Mouse (Mus musculus): ENCODE measurements around the gene 4930579F01Rik. TPM values are rescaled to one million over a fixed set of nuclear protein-coding genes. Genes with fewer than 3 reads are reported as not detected.
A peak's percentile ranks its signal among the peaks of the same experiment; 100 is the strongest.

The 4930579F01Rik gene
- polyA plus RNA-seq, 1 experiment from 2014 or later = not detected

- DNase-seq (ENCODE audit: low spot score) (peak; percentile 82), ATAC-seq (peak; percentile 83)
- H3K27ac ChIP-seq (ENCODE audit: low read depth, low read length) = no peak overlapping the region
- H3K27me3 ChIP-seq (replicated peaks; ENCODE audit: control insufficient read depth, insufficient read depth, low read length) = no peaks in the 10 kb centered on the region
- H3K4me3 ChIP-seq (ENCODE audit: low read depth, low read length) = no peak overlapping the region
- H3K9ac ChIP-seq (ENCODE audit: low read length) = no peak overlapping the region
- H3K9me3 ChIP-seq (replicated peaks; ENCODE audit: control insufficient read depth, low read length) = no peaks in the 10 kb centered on the region
- H3K4me2 ChIP-seq (ENCODE audit: low read length) = no peak overlapping the region
- 55% methylated on average over 5 of the region's 5 CpGs for WGBS
- H3K4me1 ChIP-seq (ENCODE audit: control insufficient read depth, insufficient read depth, low read length) = no peaks in the 10 kb centered on the region
- H3K36me3 ChIP-seq (ENCODE audit: control insufficient read depth, insufficient read depth, low read length) = no peaks in the 10 kb centered on the region
These were observed 29.3 kb upstream of the 4930579F01Rik start for GRCm38 (mm10) chr3:138222952-138223351.

- no peak overlapping the region for H3K9ac ChIP-seq (ENCODE audit: low read length)
- no peak for DNase-seq (ENCODE audit: low spot score)
- no peaks in the 10 kb centered on the region for H3K36me3 ChIP-seq (ENCODE audit: control insufficient read depth, insufficient read depth, low read length)
- H3K4me3 ChIP-seq (ENCODE audit: low read depth, low read length) = no peak overlapping the region
- 70% methylated on average over 4 of the region's 4 CpGs for WGBS
- H3K4me1 ChIP-seq (ENCODE audit: control insufficient read depth, insufficient read depth, low read length) = no peaks in the 10 kb centered on the region
- no peaks in the 10 kb centered on the region for H3K9me3 ChIP-seq (replicated peaks; ENCODE audit: control insufficient read depth, low read length)
- no peak overlapping the region for H3K27ac ChIP-seq (ENCODE audit: low read depth, low read length)
- no peak overlapping the region for H3K4me2 ChIP-seq (ENCODE audit: low read length)
- ATAC-seq = no peak
- no peaks in the 10 kb centered on the region for H3K27me3 ChIP-seq (replicated peaks; ENCODE audit: control insufficient read depth, insufficient read depth, low read length)
These were observed 28.9 kb upstream of the 4930579F01Rik start for GRCm38 (mm10) chr3:138222511-138222910.

GRCm38 (mm10) chr3:138221116-138221515 lies 27.5 kb upstream of the 4930579F01Rik start:
- H3K9me3 ChIP-seq (replicated peaks; ENCODE audit: control insufficient read depth, low read length) = no peaks in the 10 kb centered on the region
- WGBS = 87% methylated on average over 11 of the region's 11 CpGs

GRCm38 (mm10) chr3:138217631-138218264 lies 24.1 kb upstream of the 4930579F01Rik start, which contains the start of gene Adh7:
Gene Adh7, plus strand, starts transcription at chr3:138217760.
- Histone ChIP-seq H3K27ac (ENCODE audit: low read depth, low read length) (no peak within 1 kb of the TSS), H3K27me3 (replicated peaks; ENCODE audit: control insufficient read depth, insufficient read depth, low read length) (no peaks in the 10 kb centered on the region), H3K9ac (ENCODE audit: low read length) (no peak within 1 kb of the TSS), H3K36me3 (ENCODE audit: control insufficient read depth, insufficient read depth, low read length) (no peaks in the 10 kb centered on the region), H3K4me3 (ENCODE audit: low read depth, low read length) (no peak within 1 kb of the TSS), H3K4me1 (ENCODE audit: control insufficient read depth, insufficient read depth, low read length) (no peaks in the 10 kb centered on the region), H3K9me3 (replicated peaks; ENCODE audit: control insufficient read depth, low read length) (no peaks in the 10 kb centered on the region), H3K4me2 (ENCODE audit: low read length) (no peak within 1 kb of the TSS)
- no peak for DNase-seq (ENCODE audit: low spot score)
- ATAC-seq = no peak
- WGBS = 84% methylated on average over 10 of the region's 10 CpGs

More at GRCm38 (mm10) chr3:138221116-138221515, 27.5 kb upstream of the 4930579F01Rik start:
- no peak overlapping the region for H3K27ac ChIP-seq (ENCODE audit: low read depth, low read length)
- H3K27me3 ChIP-seq (replicated peaks; ENCODE audit: control insufficient read depth, insufficient read depth, low read length) = no peaks in the 10 kb centered on the region
- no peak overlapping the region for H3K4me2 ChIP-seq (ENCODE audit: low read length)
- no peaks in the 10 kb centered on the region for H3K36me3 ChIP-seq (ENCODE audit: control insufficient read depth, insufficient read depth, low read length)
- no peak for ATAC-seq
- H3K9ac ChIP-seq (ENCODE audit: low read length) = no peak overlapping the region
- DNase-seq (ENCODE audit: low spot score) = no peak
- H3K4me3 ChIP-seq (ENCODE audit: low read depth, low read length) = no peak overlapping the region
- no peaks in the 10 kb centered on the region for H3K4me1 ChIP-seq (ENCODE audit: control insufficient read depth, insufficient read depth, low read length)

GRCm38 (mm10) chr3:138216091-138216490 lies 22.5 kb upstream of the 4930579F01Rik start:
- Histone ChIP-seq H3K27me3 (replicated peaks; ENCODE audit: control insufficient read depth, insufficient read depth, low read length) (no peaks in the 10 kb centered on the region), H3K4me2 (ENCODE audit: low read length) (no peak overlapping the region), H3K9me3 (replicated peaks; ENCODE audit: control insufficient read depth, low read length) (no peaks in the 10 kb centered on the region), H3K9ac (ENCODE audit: low read length) (no peak overlapping the region), H3K27ac (ENCODE audit: low read depth, low read length) (no peak overlapping the region), H3K4me3 (ENCODE audit: low read depth, low read length) (no peak overlapping the region), H3K4me1 (ENCODE audit: control insufficient read depth, insufficient read depth, low read length) (no peaks in the 10 kb centered on the region), H3K36me3 (ENCODE audit: control insufficient read depth, insufficient read depth, low read length) (no peaks in the 10 kb centered on the region)
- ATAC-seq (no peak), DNase-seq (ENCODE audit: low spot score) (no peak)
- WGBS = 74% methylated on average over 8 of the region's 8 CpGs

GRCm38 (mm10) chr3:138215395-138215989 lies 21.9 kb upstream of the 4930579F01Rik start:
- 14% methylated on average over 11 of the region's 11 CpGs for WGBS
- Histone ChIP-seq H3K9me3 (replicated peaks; ENCODE audit: control insufficient read depth, low read length) (no peaks in the 10 kb centered on the region), H3K27me3 (replicated peaks; ENCODE audit: control insufficient read depth, insufficient read depth, low read length) (no peaks in the 10 kb centered on the region), H3K4me2 (ENCODE audit: low read length) (no peak overlapping the region), H3K36me3 (ENCODE audit: control insufficient read depth, insufficient read depth, low read length) (no peaks in the 10 kb centered on the region), H3K4me3 (ENCODE audit: low read depth, low read length) (no peak overlapping the region), H3K4me1 (ENCODE audit: control insufficient read depth, insufficient read depth, low read length) (no peaks in the 10 kb centered on the region), H3K27ac (ENCODE audit: low read depth, low read length) (no peak overlapping the region), H3K9ac (ENCODE audit: low read length) (no peak overlapping the region)
- no peak for ATAC-seq
- DNase-seq (ENCODE audit: low spot score) = peak; percentile 14

GRCm38 (mm10) chr3:138212431-138212951 lies 18.9 kb upstream of the 4930579F01Rik start:
- Histone ChIP-seq H3K27ac (ENCODE audit: low read depth, low read length) (no peak overlapping the region), H3K4me3 (ENCODE audit: low read depth, low read length) (no peak overlapping the region), H3K27me3 (replicated peaks; ENCODE audit: control insufficient read depth, insufficient read depth, low read length) (no peaks in the 10 kb centered on the region), H3K9ac (ENCODE audit: low read length) (no peak overlapping the region), H3K9me3 (replicated peaks; ENCODE audit: control insufficient read depth, low read length) (no peaks in the 10 kb centered on the region), H3K36me3 (ENCODE audit: control insufficient read depth, insufficient read depth, low read length) (no peaks in the 10 kb centered on the region), H3K4me2 (ENCODE audit: low read length) (no peak overlapping the region), H3K4me1 (ENCODE audit: control insufficient read depth, insufficient read depth, low read length) (no peaks in the 10 kb centered on the region)
- 93% methylated on average over 4 of the region's 4 CpGs for WGBS
- ATAC-seq (no peak), DNase-seq (ENCODE audit: low spot score) (no peak)

GRCm38 (mm10) chr3:138210432-138211075 lies 16.9 kb upstream of the 4930579F01Rik start:
- Histone ChIP-seq H3K36me3 (ENCODE audit: control insufficient read depth, insufficient read depth, low read length) (no peaks in the 10 kb centered on the region), H3K9ac (ENCODE audit: low read length) (no peak overlapping the region), H3K4me2 (ENCODE audit: low read length) (no peak overlapping the region), H3K27me3 (replicated peaks; ENCODE audit: control insufficient read depth, insufficient read depth, low read length) (no peaks in the 10 kb centered on the region), H3K9me3 (replicated peaks; ENCODE audit: control insufficient read depth, low read length) (no peaks in the 10 kb centered on the region), H3K4me3 (ENCODE audit: low read depth, low read length) (no peak overlapping the region), H3K4me1 (ENCODE audit: control insufficient read depth, insufficient read depth, low read length) (no peaks in the 10 kb centered on the region), H3K27ac (ENCODE audit: low read depth, low read length) (no peak overlapping the region)
- no peak for DNase-seq (ENCODE audit: low spot score)
- WGBS = 89% methylated on average over 5 of the region's 5 CpGs
- no peak for ATAC-seq

GRCm38 (mm10) chr3:138208821-138209220 lies 15.2 kb upstream of the 4930579F01Rik start:
- Histone ChIP-seq H3K27ac (ENCODE audit: low read depth, low read length) (no peak overlapping the region), H3K4me1 (ENCODE audit: control insufficient read depth, insufficient read depth, low read length) (no peaks in the 10 kb centered on the region), H3K4me3 (ENCODE audit: low read depth, low read length) (no peak overlapping the region), H3K9me3 (replicated peaks; ENCODE audit: control insufficient read depth, low read length) (no peaks in the 10 kb centered on the region; the same call in 1 of the 2 replicates), H3K36me3 (ENCODE audit: control insufficient read depth, insufficient read depth, low read length) (no peaks in the 10 kb centered on the region), H3K9ac (ENCODE audit: low read length) (no peak overlapping the region), H3K27me3 (replicated peaks; ENCODE audit: control insufficient read depth, insufficient read depth, low read length) (no peaks in the 10 kb centered on the region), H3K4me2 (ENCODE audit: low read length) (no peak overlapping the region)
- ATAC-seq = no peak
- WGBS = 89% methylated on average over 3 of the region's 3 CpGs
- DNase-seq (ENCODE audit: low spot score) = no peak

Measured in forebrain, embryonic 14.5 days (tissue).